Mouse (Mus musculus) left cerebral cortex, adult 9 months (tissue): ENCODE measurements around the gene Itga3.

Experiments used
- DNase-seq, 2 experiments: peaks; one replicate each; pipeline ENCODE4 v3.0.0; 2022; ENCODE audit warnings: low spot score in 2 of 2

Itga3 gene

DNA sequence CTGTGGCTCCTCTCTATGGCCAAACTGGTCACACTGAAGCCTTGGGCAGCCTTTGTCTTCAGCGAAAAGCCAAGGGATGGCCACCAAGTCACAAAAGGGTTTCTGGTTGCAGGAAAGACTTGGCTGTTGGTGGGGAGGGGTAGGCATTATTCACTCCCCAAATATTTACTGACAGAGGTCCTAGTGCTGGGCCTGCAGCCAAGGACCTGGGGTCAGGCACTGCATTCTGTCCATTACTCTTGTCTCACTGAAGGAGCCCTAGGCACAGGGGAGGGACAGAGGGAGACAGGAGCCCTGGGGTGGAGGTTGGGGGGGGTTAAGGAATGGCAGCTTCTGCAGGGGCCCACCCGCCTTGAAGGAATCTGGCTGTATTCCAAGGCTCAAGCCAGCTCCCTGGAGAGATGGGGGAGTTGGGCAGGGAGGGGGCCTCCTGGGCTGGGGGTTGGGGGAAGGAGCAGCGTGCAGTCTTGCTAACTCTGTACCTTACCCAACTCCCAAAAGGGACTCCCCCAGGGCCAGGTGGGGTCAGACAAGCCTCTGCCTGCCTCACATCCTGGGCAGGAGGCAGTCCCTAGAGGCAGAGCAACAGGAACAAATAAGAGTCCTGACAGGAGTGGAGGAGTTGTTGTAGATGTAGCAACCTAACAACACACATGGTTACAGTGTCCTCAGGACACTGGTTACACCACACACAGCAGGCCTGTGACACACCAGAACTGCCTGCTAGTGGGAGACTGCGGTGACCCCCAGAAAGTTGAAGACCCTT lies 20.2 kb upstream of the Itga3 start:
- no peak for DNase-seq

DNA sequence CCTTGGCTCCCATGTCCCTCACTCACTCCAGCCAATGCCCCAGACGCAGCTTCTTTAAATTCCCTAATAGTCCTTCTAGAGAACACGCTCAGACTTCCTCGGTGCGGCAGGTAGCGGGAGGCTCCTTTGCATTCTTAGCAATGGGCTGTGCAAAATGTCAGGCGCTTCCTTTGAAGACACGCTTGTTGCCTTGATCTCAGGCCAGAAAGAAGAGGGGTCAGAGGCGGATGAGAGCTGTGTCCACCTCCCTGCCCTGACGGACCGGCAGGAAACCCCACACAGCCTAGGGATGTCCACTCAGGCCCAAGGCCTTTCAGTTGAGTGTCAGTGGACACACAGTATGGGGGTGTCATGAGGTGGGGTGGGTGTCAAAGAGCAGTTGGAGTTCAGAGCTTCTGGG lies 19.0 kb upstream of the Itga3 start:
- no peak for DNase-seq

DNA sequence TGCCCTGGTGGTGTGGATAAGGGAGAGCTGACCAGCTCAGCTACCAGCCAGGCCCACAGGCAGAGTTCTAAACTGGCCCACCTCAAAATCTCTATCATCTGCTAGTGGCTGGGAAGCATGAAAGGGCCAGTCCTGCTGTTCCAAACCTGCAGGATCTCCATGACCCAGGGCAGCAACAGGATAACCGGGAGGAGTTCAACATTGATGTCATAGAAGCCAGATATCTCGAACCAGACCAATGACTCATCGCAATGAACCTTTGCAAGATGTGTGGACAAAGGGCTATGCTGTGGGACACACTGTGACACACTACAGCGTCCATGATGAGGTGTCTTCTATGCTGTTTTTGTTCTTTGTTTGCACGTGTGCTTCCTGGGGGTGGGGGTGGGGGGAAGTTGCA lies 16.5 kb upstream of the Itga3 start:
- no peak for DNase-seq

DNA sequence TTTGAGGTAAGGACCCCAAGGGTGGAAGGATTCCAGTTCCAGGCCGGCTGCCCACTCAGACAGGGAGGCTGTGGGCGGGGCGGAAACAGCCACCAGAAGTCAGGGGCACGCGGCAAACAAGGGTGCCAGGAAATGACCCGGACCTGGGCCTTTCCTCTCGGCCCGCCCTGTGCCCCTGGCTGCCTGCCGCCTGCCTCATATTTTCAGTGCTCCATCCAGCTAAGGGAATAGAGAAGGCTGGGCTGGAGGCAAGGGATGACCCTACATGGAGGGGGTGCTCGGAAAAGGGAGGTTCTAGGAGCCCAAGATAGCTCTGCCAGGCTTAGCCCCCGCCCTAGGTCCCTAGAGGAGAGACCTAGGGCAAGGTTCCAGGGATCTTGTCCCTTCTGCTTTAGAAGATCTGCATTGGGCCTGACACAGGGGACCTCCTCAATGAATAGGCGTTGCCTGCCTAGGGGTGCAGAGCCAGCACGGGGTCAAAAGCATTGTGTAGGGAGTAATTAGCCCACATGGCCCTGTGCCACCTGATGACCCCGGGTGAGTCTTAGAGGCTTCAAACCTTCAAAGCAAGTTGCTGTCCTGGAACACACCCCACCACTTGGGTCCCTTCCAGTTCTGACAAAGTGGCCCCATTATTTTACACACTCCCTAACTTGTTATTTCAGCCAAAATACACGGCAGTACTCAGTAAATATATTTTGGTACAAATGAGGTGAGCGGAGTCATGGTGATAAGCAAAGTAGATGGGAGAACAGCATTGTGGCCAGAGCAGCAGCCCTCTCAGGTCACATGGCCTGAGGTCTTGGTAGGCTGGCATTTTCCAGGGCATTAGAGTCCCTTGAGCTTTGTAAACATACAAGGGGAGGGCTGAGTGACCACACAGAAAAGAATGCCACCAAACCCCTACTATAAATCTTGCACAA lies 12.5 kb upstream of the Itga3 start:
- DNase-seq = no peak

DNA sequence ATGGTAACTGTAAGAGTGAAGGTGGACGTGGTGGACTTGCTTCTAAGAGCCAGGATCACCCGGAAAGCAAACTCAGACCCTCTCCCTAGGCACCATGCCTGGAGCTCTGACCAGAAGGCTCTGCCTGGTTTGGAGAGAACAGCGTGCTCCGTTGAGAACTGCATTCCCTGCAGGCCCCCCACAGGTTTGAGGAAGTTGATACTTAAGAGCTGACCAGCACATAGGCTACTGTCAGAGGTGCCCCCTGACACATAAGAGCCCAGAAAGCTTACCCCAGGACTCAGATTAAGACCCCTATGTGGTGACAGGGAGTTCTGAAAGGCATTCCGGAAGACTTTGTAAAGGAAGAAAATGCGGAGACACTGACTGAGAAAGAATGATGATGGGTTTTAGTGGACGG lies 11.7 kb upstream of the Itga3 start:
- no peak for DNase-seq

DNA sequence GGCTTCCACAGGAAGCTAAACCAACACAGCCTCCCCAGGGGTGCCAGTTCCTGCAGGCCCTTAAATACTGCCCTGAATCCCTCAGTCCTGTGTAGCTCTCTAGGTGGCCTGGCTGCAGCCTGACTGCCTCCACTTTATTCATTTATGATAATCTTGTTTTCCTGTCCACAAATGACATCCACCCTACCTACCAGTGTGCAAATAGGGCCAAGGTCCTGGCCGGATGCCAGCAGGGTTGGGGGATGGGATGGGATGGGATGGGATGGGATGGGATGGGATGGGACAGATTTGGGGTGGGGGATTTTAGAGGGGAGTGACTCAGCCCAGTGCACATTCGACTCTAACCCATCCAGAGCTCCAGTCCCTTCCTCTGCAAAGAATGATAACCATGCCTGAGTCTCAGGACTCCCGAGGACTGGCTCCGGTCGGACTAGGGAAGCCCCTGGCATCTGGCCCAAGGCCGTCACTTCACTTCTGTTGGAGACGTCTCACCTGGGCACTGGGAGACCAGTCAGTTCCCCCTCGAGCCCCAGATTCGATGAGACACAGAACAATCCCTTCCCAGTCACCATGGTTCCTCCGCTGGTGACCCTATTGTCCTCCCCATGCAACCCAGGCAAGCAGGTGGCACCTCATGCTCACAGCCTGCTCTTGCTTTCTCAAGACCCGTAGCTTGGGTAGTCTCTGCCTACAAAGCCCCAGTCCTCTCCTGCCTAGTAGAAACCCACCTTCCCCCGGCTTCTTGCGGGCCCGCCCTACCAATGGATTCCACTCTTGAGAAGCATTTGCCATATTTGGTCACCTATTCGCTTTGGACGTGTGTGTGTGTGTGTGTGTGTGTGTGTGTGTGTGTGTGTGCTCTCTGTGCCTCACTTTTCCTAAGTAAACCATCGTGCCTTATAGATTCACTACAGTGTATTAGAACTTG lies 11.0 kb upstream of the Itga3 start:
- DNase-seq = no peak

DNA sequence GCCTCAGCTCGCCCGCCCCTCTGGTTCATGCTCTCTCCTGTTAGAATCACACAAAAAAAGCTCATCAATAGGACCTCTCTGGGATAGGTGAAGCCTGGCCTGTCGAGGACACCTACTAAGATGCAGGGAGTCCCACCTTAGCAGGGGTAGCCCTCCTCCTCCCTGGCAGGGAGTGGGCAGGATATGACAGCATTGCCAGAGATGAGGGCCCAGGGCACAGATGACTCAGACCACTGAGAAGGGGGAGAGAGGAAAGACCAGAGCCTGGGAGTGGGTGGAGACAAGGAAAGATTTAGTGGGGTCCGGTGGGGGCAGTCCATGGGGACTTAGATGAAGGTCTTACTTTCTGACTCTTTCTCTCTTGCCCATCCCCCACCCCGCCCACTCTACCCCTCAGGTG lies 9.6 kb upstream of the Itga3 start:
- DNase-seq = no peak

- no peak for DNase-seq
Measured at GRCm38 (mm10) chr11:95085710-95086109, 9.1 kb upstream of the Itga3 start.

DNA sequence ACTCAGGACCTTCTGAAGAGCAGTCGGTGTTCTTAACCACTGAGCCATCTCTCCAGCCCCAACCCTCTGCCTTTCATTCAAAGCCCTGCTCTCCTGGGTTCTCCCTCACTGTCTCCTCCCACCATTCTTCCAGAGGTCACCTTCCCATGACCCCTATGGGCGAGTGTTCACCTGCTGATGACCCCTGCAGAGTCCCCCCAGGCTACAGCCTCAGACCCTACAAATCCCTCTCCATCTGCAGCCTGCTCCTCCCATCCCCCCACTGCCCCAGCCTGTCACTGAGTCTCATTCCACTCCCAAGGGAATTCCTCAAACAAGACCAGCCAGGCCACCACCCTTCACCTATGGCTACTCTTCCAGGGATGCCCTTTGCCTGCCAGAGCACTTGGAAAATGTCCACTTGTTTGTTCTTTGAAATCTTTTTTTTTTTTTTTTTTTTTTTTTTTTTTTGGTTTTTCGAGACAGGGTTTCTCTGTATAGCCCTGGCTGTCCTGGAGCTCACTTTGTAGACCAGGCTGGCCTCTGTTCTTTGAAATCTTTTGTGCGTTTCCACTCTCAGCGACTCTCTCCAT lies 8.3 kb upstream of the Itga3 start:
- DNase-seq = no peak

GRCm38 (mm10) chr11:95084175-95084574 lies 7.6 kb upstream of the Itga3 start:
- no peak for DNase-seq

GRCm38 (mm10) chr11:95082896-95083295 lies 6.3 kb upstream of the Itga3 start:
- no peak for DNase-seq

DNA sequence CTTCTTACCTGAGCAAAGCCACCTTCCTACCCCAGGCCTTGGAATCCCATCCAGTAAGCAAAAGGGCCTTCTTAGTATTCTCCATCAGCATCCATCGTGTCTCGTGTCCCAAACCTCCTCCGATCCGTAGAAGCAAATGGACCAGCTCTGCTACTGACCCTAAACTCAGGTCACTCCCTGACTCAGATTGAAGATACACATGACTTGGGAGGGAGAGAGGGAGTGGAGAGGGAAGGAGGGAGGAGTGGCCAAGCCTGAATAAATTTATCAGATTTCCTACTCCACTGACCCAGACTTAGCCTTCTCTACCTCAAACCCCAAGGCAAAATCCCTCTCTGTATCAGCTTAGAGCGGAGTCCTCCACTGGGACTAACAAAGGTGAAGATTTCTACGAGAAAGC lies 4.2 kb upstream of the Itga3 start:
- DNase-seq = no peak

GRCm38 (mm10) chr11:95079256-95079875 lies 2.8 kb upstream of the Itga3 start:
- DNase-seq = no peak

GRCm38 (mm10) chr11:95077956-95078355 lies 1.4 kb upstream of the Itga3 start:
- DNase-seq = no peak

DNA sequence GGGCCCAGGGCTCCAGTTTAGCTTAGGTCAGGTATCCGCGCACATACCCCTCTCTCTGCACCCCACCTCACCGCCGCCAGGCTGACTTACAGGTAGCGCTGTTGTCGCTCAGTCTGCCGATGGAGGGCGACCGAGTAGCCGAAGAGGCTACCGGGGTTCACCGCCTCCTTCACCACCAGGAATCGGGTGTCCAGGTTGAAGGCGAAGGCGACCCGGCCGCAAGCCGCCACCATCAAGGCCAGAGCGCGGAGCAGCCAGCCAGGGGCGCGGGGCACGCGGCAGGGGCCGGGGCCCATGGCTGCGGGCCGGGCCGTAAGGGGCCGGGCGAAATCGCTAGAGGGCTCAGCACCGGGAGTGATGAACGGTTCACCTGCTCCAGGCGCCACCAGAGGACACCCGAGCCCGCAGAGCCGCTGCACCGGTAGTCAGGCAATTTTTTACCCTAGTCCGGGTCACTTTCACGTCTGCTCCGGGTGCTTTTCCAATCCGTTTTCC lies 513 bp downstream of the Itga3 start:
- DNase-seq = peak in 1 of 2 experiments; percentile 50

- DNase-seq = no peak
Measured at GRCm38 (mm10) chr11:95075197-95076040, 1.2 kb downstream of the Itga3 start.

GRCm38 (mm10) chr11:95074694-95075093 lies 1.9 kb downstream of the Itga3 start:
- no peak for DNase-seq

DNA sequence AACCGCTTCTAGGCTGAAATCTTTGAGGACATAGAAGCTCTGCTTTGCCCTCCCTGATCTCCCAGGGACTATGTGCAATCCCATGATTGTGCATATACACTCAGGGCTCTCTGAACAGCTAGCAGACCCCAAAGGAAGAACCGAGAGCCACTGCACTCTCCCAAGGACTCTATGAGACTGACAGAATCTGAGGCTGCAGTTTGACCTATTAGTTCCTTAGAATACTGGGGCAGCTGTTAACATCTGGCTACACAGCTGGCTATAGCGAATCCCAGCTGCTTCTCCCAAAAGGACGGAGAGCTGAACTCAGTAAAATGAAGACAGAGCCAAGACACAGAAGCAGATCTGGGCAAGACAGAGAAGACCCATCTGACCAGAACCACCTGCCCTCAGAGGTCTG lies 2.8 kb downstream of the Itga3 start:
- DNase-seq = no peak

- no peak for DNase-seq
Measured at GRCm38 (mm10) chr11:95072804-95073203, 3.8 kb downstream of the Itga3 start.

DNA sequence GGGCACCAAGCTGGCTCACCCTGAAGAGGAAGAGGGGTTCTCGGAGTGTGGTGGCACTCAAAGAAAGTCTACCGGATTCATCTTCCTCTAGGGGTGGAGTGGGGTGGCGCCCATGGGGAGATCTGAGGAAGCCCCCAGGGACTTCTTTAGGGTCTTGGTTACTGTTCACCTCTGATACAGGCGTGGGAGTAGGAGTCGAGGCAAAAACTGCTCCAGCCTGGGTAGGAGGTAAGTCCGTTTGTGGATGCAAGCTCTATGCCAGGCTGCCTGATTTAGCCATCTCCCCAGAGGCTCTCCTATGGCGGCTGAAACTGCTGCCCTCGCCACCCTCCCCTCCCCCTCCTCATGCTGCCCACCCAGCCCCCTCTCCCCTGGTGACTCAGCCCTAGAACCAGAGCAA lies 4.5 kb downstream of the Itga3 start:
- DNase-seq = no peak
